Mouse (Mus musculus): ENCODE results near the gene Hoxa3.

GRCm38 (mm10) chr6:52194690-52195089, 18.4 kb downstream of the Hoxa3 start:
- TF ChIP-seq USF1 (IDR thresholded peaks at IDR 0.05; ENCODE audit: low read depth, low read length) (no peak), TCF12 (IDR thresholded peaks at IDR 0.05; ENCODE audit: low read depth, low read length) (no peak), MAZ (IDR thresholded peaks at IDR 0.05; ENCODE audit: low read depth, low read length) (no peak), CTCF (conservative IDR thresholded peaks at IDR 0.05 in 1 of 2, IDR thresholded peaks at IDR 0.05 in 1 of 2; ENCODE audit: low read depth in 2 of 2, low read length in 2 of 2) (no peak), ETS1 (conservative IDR thresholded peaks at IDR 0.05; ENCODE audit: low read depth, low read length) (no peak), E2F4 (IDR thresholded peaks at IDR 0.05; ENCODE audit: insufficient replicate concordance, low read depth, low read length) (no peak), MEF2A (IDR thresholded peaks at IDR 0.05; ENCODE audit: borderline replicate concordance, low read depth, low read length) (no peak), MAX (IDR thresholded peaks at IDR 0.05; ENCODE audit: low read length) (no peak), TBP (conservative IDR thresholded peaks at IDR 0.05; ENCODE audit: low read depth, low read length) (no peak), SMC3 (IDR thresholded peaks at IDR 0.05; ENCODE audit: low read depth, low read length) (no peak), KAT2A (IDR thresholded peaks at IDR 0.05; ENCODE audit: insufficient replicate concordance, low read length) (no peak), NRF1 (IDR thresholded peaks at IDR 0.05; ENCODE audit: low read depth, low read length) (no peak)

Data from CH12.LX (cell line).